Mouse (Mus musculus) spleen, postnatal 14 days (tissue): ENCODE data around the gene Vmn2r118.

Experiments
- DNase-seq, 2 experiments: peaks; one replicate each; pipeline ENCODE4 v3.0.0; 2021 to 2022; ENCODE audit warnings: low spot score in 2 of 2

The Vmn2r118 gene

GRCm38 (mm10) chr17:55625092-55625491 is at the start of gene Vmn2r118:
Vmn2r118 (minus strand) TSS chr17:55625192.
- no peak for DNase-seq

GRCm38 (mm10) chr17:55661099-55661498 is 36.1 kb upstream of the Vmn2r118 start:
- DNase-seq, result no peak

GRCm38 (mm10) chr17:55590838-55591237 is 34.2 kb downstream of the Vmn2r118 start:
- DNase-seq, result no peak

GRCm38 (mm10) chr17:55561774-55562173 is 63.2 kb downstream of the Vmn2r118 start:
- DNase-seq, result no peak

GRCm38 (mm10) chr17:55548476-55548875 is 76.5 kb downstream of the Vmn2r118 start:
- no peak for DNase-seq
